Mouse (Mus musculus) CH12.LX (cell line): ENCODE measurements around the gene Popdc2. TPM values are rescaled to one million over a fixed set of nuclear protein-coding genes. Genes with fewer than 3 reads are reported as not detected.
A peak's percentile ranks its signal among the peaks of the same experiment; 100 is the strongest.

Experiments used
- DNase-seq: peaks from one replicate; pipeline ENCODE4 v3.0.0-alpha.2; 2013; ENCODE audit errors: extremely low read depth
- H3K27ac ChIP-seq: 2 replicates; pipeline ENCODE4 v1.5.1; 2012; ENCODE audit warnings: low read depth, mild to moderate bottlenecking, control low read depth, moderate library complexity; ENCODE audit not compliant: insufficient read depth
- H3K27me3 ChIP-seq: replicated peaks from 2 replicates; pipeline ENCODE3; 2012; ENCODE audit warnings: inconsistent platforms
- H3K36me3 ChIP-seq, 2 experiments: replicated peaks in 1 of 2; 2 replicates each; pipeline versions ENCODE3 to v1.6.1; 2012; ENCODE audit warnings: inconsistent platforms in 1 of 2, low read length in 1 of 2, mild to moderate bottlenecking in 1 of 2, mixed read lengths in 1 of 2, moderate library complexity in 1 of 2; ENCODE audit not compliant: control insufficient read depth in 1 of 2, insufficient read depth in 1 of 2
- H3K4me1 ChIP-seq, 2 experiments: 2 replicates each; pipeline ENCODE4 v1.6.1; 2012; ENCODE audit warnings: inconsistent platforms in 1 of 2, moderate library complexity in 1 of 2; ENCODE audit not compliant: insufficient read depth in 2 of 2, control insufficient read depth in 1 of 2
- H3K4me2 ChIP-seq: 2 replicates; pipeline ENCODE4 v1.6.1; 2012; ENCODE audit warnings: low read depth, mild to moderate bottlenecking, control low read depth; ENCODE audit not compliant: poor library complexity, insufficient read depth, severe bottlenecking
- H3K4me3 ChIP-seq, 3 experiments: fragments of 150-350 bp in 1 of 3; sonication (generic) in 1 of 3; replicated peaks in 1 of 3; 2 replicates each; pipeline versions ENCODE3 to v1.5.1; 2011 to 2012; ENCODE audit warnings: low read depth in 2 of 3, low read length in 2 of 3, mild to moderate bottlenecking in 2 of 3, moderate library complexity in 2 of 3, control low read depth in 1 of 3, improper control_type of control experiment in 1 of 3, inconsistent platforms in 1 of 3, mixed read lengths in 1 of 3; ENCODE audit not compliant: poor library complexity in 1 of 3
- H3K79me2 ChIP-seq: replicated peaks from 2 replicates; pipeline ENCODE4 v1.6.1; 2012; ENCODE audit warnings: mild to moderate bottlenecking, moderate library complexity; ENCODE audit not compliant: control insufficient read depth, poor library complexity, insufficient read depth, severe bottlenecking; ENCODE audit errors: extremely low read depth
- H3K9ac ChIP-seq: 2 replicates; pipeline ENCODE4 v1.6.1; 2012; ENCODE audit warnings: low read depth, mild to moderate bottlenecking, control low read depth, moderate library complexity; ENCODE audit not compliant: insufficient read depth
- H3K9me3 ChIP-seq: replicated peaks from 2 replicates; pipeline ENCODE3; 2012; ENCODE audit warnings: low read length, inconsistent platforms, mixed read lengths
- BHLHE40 ChIP-seq: IDR thresholded peaks from 2 replicates; pipeline ENCODE4 v1.6.1; 2011; ENCODE audit warnings: mild to moderate bottlenecking, low read depth, low read length, improper control_type of control experiment
- CHD1 ChIP-seq: IDR thresholded peaks from 2 replicates; pipeline ENCODE4 v1.6.1; 2012; ENCODE audit warnings: low read depth, low read length, improper control_type of control experiment, inconsistent platforms
- CHD2 ChIP-seq: IDR thresholded peaks from 2 replicates; pipeline ENCODE4 v1.6.1; 2011; ENCODE audit warnings: low read length, improper control_type of control experiment
- CTCF ChIP-seq, 2 experiments: IDR thresholded peaks in 1 of 2; conservative IDR thresholded peaks in 1 of 2; 2 replicates each; pipeline ENCODE4 v1.5.1; 2011 to 2012; ENCODE audit warnings: low read depth in 2 of 2, low read length in 2 of 2, improper control_type of control experiment in 1 of 2, inconsistent platforms in 1 of 2, mild to moderate bottlenecking in 1 of 2, moderate library complexity in 1 of 2
- E2F4 ChIP-seq: IDR thresholded peaks from 2 replicates; pipeline ENCODE4 v1.6.1; 2011; ENCODE audit warnings: low read depth, low read length, improper control_type of control experiment; ENCODE audit not compliant: insufficient replicate concordance
- ELF1 ChIP-seq: IDR thresholded peaks from 2 replicates; pipeline ENCODE4 v1.6.1; 2014; ENCODE audit warnings: low read depth, mild to moderate bottlenecking, inconsistent platforms, low read length, improper control_type of control experiment
- EP300 ChIP-seq: IDR thresholded peaks from 2 replicates; pipeline ENCODE4 v1.6.1; 2011; ENCODE audit warnings: low read length, improper control_type of control experiment
- ETS1 ChIP-seq: conservative IDR thresholded peaks from 2 replicates; pipeline ENCODE4 v1.6.1; 2012; ENCODE audit warnings: low read depth, mild to moderate bottlenecking, inconsistent platforms, low read length, improper control_type of control experiment, moderate library complexity
- GABPA ChIP-seq: IDR thresholded peaks from 2 replicates; pipeline ENCODE4 v1.6.1; 2012; ENCODE audit warnings: low read depth, low read length, improper control_type of control experiment, inconsistent platforms; ENCODE audit not compliant: insufficient replicate concordance
- HCFC1 ChIP-seq: IDR thresholded peaks from 2 replicates; pipeline ENCODE4 v1.6.1; 2012; ENCODE audit warnings: low read depth, mild to moderate bottlenecking, inconsistent platforms, low read length, improper control_type of control experiment
- IRF4 ChIP-seq: IDR thresholded peaks from 2 replicates; pipeline ENCODE4 v1.6.1; 2014; ENCODE audit warnings: low read depth, mild to moderate bottlenecking, inconsistent platforms, low read length, improper control_type of control experiment
- JUN ChIP-seq: IDR thresholded peaks from 2 replicates; pipeline ENCODE4 v1.6.1; 2011; ENCODE audit warnings: low read depth, mild to moderate bottlenecking, low read length, improper control_type of control experiment, moderate library complexity; ENCODE audit not compliant: insufficient read depth
- JUND ChIP-seq: conservative IDR thresholded peaks from 2 replicates; pipeline ENCODE4 v1.6.1; 2011; ENCODE audit warnings: low read depth, low read length, improper control_type of control experiment
- KAT2A ChIP-seq: IDR thresholded peaks from 2 replicates; pipeline ENCODE4 v1.6.1; 2012; ENCODE audit warnings: low read length, improper control_type of control experiment, inconsistent platforms; ENCODE audit not compliant: insufficient replicate concordance
- MAFK ChIP-seq: IDR thresholded peaks from 2 replicates; pipeline ENCODE4 v1.6.1; 2011; ENCODE audit warnings: low read length, improper control_type of control experiment; ENCODE audit not compliant: insufficient replicate concordance
- MAX ChIP-seq: IDR thresholded peaks from 2 replicates; pipeline ENCODE4 v1.6.1; 2011; ENCODE audit warnings: low read length, improper control_type of control experiment
- MAZ ChIP-seq: IDR thresholded peaks from 2 replicates; pipeline ENCODE4 v1.6.1; 2012; ENCODE audit warnings: low read depth, mild to moderate bottlenecking, inconsistent platforms, low read length, improper control_type of control experiment, moderate library complexity
- MEF2A ChIP-seq: IDR thresholded peaks from 2 replicates; pipeline ENCODE4 v1.6.1; 2014; ENCODE audit warnings: low read depth, mild to moderate bottlenecking, inconsistent platforms, low read length, improper control_type of control experiment, borderline replicate concordance
- MXI1 ChIP-seq: IDR thresholded peaks from 2 replicates; pipeline ENCODE4 v1.6.1; 2011; ENCODE audit warnings: mild to moderate bottlenecking, low read depth, low read length, improper control_type of control experiment
- MYC ChIP-seq: IDR thresholded peaks from 2 replicates; pipeline ENCODE4 v1.6.1; 2011; ENCODE audit warnings: low read depth, mild to moderate bottlenecking, improper control_type of control experiment, low read length
- NELFE ChIP-seq: IDR thresholded peaks from 2 replicates; pipeline ENCODE4 v1.6.1; 2011; ENCODE audit warnings: low read depth, low read length, improper control_type of control experiment
- NRF1 ChIP-seq: IDR thresholded peaks from 2 replicates; pipeline ENCODE4 v1.6.1; 2014; ENCODE audit warnings: low read depth, mild to moderate bottlenecking, inconsistent platforms, low read length, improper control_type of control experiment, moderate library complexity
- PAX5 ChIP-seq: IDR thresholded peaks from 2 replicates; pipeline ENCODE4 v1.6.1; 2012; ENCODE audit warnings: low read length, inconsistent platforms, mixed read lengths
- POLR2A ChIP-seq: IDR thresholded peaks from 2 replicates; pipeline ENCODE4 v1.6.1; 2011; ENCODE audit warnings: low read depth, mild to moderate bottlenecking, improper control_type of control experiment, low read length
- POLR2AphosphoS2 ChIP-seq: IDR thresholded peaks from 2 replicates; pipeline ENCODE4 v1.6.1; 2011; ENCODE audit warnings: low read depth, low read length, improper control_type of control experiment
- RAD21 ChIP-seq: IDR thresholded peaks from 2 replicates; pipeline ENCODE4 v1.6.1; 2011; ENCODE audit warnings: low read depth, mild to moderate bottlenecking, low read length, improper control_type of control experiment, moderate library complexity
- RCOR1 ChIP-seq: conservative IDR thresholded peaks from 2 replicates; pipeline ENCODE4 v1.6.1; 2012; ENCODE audit warnings: low read depth, mild to moderate bottlenecking, inconsistent platforms, low read length, improper control_type of control experiment
- SIN3A ChIP-seq: IDR thresholded peaks from 2 replicates; pipeline ENCODE4 v1.6.1; 2012; ENCODE audit warnings: low read length, improper control_type of control experiment, inconsistent platforms
- SMC3 ChIP-seq: IDR thresholded peaks from 2 replicates; pipeline ENCODE4 v1.6.1; 2011; ENCODE audit warnings: low read depth, low read length, improper control_type of control experiment
- TBP ChIP-seq: conservative IDR thresholded peaks from 2 replicates; pipeline ENCODE4 v1.6.1; 2011; ENCODE audit warnings: low read depth, low read length, improper control_type of control experiment
- TCF12 ChIP-seq: IDR thresholded peaks from 2 replicates; pipeline ENCODE4 v1.6.1; 2014; ENCODE audit warnings: low read depth, mild to moderate bottlenecking, inconsistent platforms, low read length, improper control_type of control experiment
- UBTF ChIP-seq: IDR thresholded peaks from 2 replicates; pipeline ENCODE4 v1.6.1; 2012; ENCODE audit warnings: low read depth, mild to moderate bottlenecking, inconsistent platforms, low read length, improper control_type of control experiment, moderate library complexity
- USF1 ChIP-seq: IDR thresholded peaks from 2 replicates; pipeline ENCODE4 v1.6.1; 2014; ENCODE audit warnings: low read depth, mild to moderate bottlenecking, inconsistent platforms, low read length, improper control_type of control experiment
- USF2 ChIP-seq: conservative IDR thresholded peaks from 2 replicates; pipeline ENCODE4 v1.6.1; 2011; ENCODE audit warnings: low read depth, low read length, improper control_type of control experiment
- ZC3H11A ChIP-seq: IDR thresholded peaks from 2 replicates; pipeline ENCODE4 v1.6.1; 2012; ENCODE audit warnings: low read depth, mild to moderate bottlenecking, inconsistent platforms, low read length, improper control_type of control experiment
- ZKSCAN1 ChIP-seq: IDR thresholded peaks from 2 replicates; pipeline ENCODE4 v1.6.1; 2012; ENCODE audit warnings: low read depth, inconsistent platforms, low read length, improper control_type of control experiment, borderline replicate concordance
- ZMIZ1 ChIP-seq: IDR thresholded peaks from 2 replicates; pipeline ENCODE4 v1.6.1; 2012; ENCODE audit warnings: low read depth, mild to moderate bottlenecking, inconsistent platforms, low read length, improper control_type of control experiment
- ZNF384 ChIP-seq: IDR thresholded peaks from 2 replicates; pipeline ENCODE4 v1.6.1; 2012; ENCODE audit warnings: low read depth, low read length, improper control_type of control experiment, inconsistent platforms
- dilution Hi-C: fragments of 300-500 bp; cut with MboI; formaldehyde crosslinking; loops from 2 replicates; pipeline ENCODE4 v1.14.3; 2020; ENCODE audit warnings: low sequenced_read_pairs; ENCODE audit not compliant: extremely low pct_unique_long_range_greater_than_20kb, extremely low pct_ligation_motif_present
- in situ Hi-C: fragments of 300-500 bp; cut with MboI; formaldehyde crosslinking; loops from 3 replicates; pipeline ENCODE4 v1.14.3; 2019; ENCODE audit warnings: low sequenced_read_pairs, low pct_ligation_motif_present, low pct_unique_long_range_greater_than_20kb, mixed read lengths
- polyA plus RNA-seq: library from polyadenylated mRNA; unstranded; fragments of >175 nt; gene quantifications from 2 replicates; pipeline ENCODE4 v1.2.1, GENCODE M21; 2012; ENCODE audit warnings: low read depth; ENCODE audit not compliant: insufficient read length
- total RNA-seq, 2 experiments: library from RNA; depleted of rRNA; stranded (reverse); fragments of 300-350 nt in 1 of 2; fragments of >200 nt in 1 of 2; gene quantifications; 2 replicates each; pipeline ENCODE4 v1.2.3; 2012 to 2014

Popdc2 gene
- total and polyA plus RNA-seq, 3 experiments = 0.17 to 3.6 (median 1.1) TPM

DNA sequence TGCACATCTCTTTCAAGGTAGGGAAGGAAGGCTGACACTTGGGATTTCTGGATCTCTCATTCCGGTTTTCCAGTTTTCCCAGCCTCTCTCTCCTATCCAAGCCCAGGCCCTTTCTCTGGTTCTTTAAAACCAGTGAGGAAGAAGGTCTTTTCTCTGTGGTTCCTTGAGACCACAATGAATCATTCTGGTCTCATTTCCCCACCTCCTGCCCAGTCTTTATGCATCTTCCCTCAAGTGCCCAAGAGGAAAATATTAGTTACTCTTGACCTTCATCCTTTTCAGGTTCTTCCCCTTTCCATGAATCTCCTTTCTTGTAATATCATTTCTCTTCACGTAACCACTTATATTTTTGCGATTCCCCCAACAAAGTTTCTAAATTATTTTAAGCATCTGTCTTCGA is 23.7 kb downstream of the Popdc2 start:
- Histone ChIP-seq H3K27ac (peak overlapping the region; percentile 89), H3K27me3 (no peaks in the 10 kb centered on the region), H3K79me2 (0 out of 2 replicates have a peak, but pooled peaks cover 2% of the 10 kb centered on the region), H3K9me3 (no peaks in the 10 kb centered on the region), H3K9ac (peak overlapping the region; percentile 49), H3K4me3 (no peak overlapping the region), H3K4me2 (peak overlapping the region; percentile 37), H3K36me3 (no peaks in the 10 kb centered on the region), H3K4me1 (peaks cover 34 to 54% of the 10 kb centered on the region in 2 experiments)
- dilution Hi-C loops = no loop called here
- no peak for DNase-seq
- peak; percentile 84 for TF ChIP-seq MAFK
- TF ChIP-seq CHD2 = peak; percentile 87
- TF ChIP-seq RCOR1 = peak; percentile 97
- TF ChIP-seq ETS1 = peak; percentile 97
- no peak for TF ChIP-seq PAX5
- TF ChIP-seq IRF4 = peak; percentile 97
- no peak for TF ChIP-seq POLR2AphosphoS2
- TF ChIP-seq USF2 = no peak
- TF ChIP-seq SMC3 = peak; percentile 10; the same call in 1 of the 2 replicates
- TF ChIP-seq BHLHE40 = peak; percentile 92
- TF ChIP-seq CHD1 = no peak
- TF ChIP-seq ZKSCAN1 = no peak
- no peak for TF ChIP-seq NRF1
- peak; percentile 97 for TF ChIP-seq JUN
- TF ChIP-seq MXI1 = no peak
- peak; percentile 90 for TF ChIP-seq MEF2A
- no peak; the same call in none of the 2 replicates for TF ChIP-seq RAD21
- TF ChIP-seq ZC3H11A = no peak
- TF ChIP-seq GABPA = no peak
- no peak for TF ChIP-seq HCFC1
- TF ChIP-seq E2F4 = no peak
- 0 out of 2 replicates have a peak, but pooled peaks have one; percentile 63 for TF ChIP-seq SIN3A
- no peak for TF ChIP-seq KAT2A
- no peak for TF ChIP-seq POLR2A
- TF ChIP-seq EP300 = peak; percentile 99
- no peak for TF ChIP-seq ELF1
- peak; percentile 89 for TF ChIP-seq MAZ
- TF ChIP-seq TBP = 0 out of 2 replicates have a peak, but pooled peaks have one; percentile 44
- TF ChIP-seq ZNF384 = 0 out of 2 replicates have a peak, but pooled peaks have one; percentile 31
- no peak for TF ChIP-seq ZMIZ1
- TF ChIP-seq MAX = no peak; the same call in 1 of the 2 replicates
- TF ChIP-seq MYC = 0 out of 2 replicates have a peak, but pooled peaks have one; percentile 30
- TF ChIP-seq NELFE = no peak
- no peak for TF ChIP-seq USF1
- TF ChIP-seq UBTF = no peak
- peak; percentile 88 for TF ChIP-seq TCF12
- peak; percentile 97 for TF ChIP-seq JUND
- no peak for TF ChIP-seq CTCF (conservative IDR thresholded peaks at IDR 0.05 in 1 of 2, IDR thresholded peaks at IDR 0.05 in 1 of 2; ENCODE audit: low read depth in 2 of 2, low read length in 2 of 2)
- TF ChIP-seq, all 38 proteins: peak for 17
- in situ Hi-C loops = no loop called here
